In the genomic region with DNA sequence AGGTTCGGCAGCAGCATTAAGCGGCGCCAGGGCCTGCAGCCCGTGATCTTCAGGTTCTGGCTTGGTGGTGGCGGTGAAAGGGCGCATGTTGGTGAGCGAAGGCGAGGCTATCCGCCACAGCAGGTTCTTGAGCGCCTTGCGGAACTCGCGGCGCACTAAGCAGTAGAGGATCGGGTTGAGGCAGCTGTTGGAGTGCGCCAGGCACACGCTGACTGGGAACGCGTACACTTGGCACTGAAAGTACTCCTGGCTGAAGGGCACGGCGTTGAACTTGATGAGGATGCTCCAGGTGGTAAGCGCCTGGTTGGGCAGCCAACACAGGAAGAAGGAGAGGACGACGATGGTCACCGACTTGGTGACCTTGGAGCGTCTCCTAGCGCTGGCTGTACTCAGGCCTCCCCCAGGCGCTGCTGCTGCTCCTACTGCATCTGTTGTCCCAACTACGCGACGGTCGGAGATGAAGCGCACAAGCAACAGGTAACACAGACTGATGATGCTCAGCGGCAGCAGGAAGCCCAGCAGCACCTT, we compare ENCODE assay signal across 9 mouse cellular contexts. TPM values are rescaled to one million over a fixed set of nuclear protein-coding genes. Genes with fewer than 3 reads are reported as not detected.
DNase-seq lines count a peak whose midpoint lies in the region; ATAC-seq and TF ChIP-seq lines count a peak whose summit lies in the region.
"Had no signal": no experiment of that assay in that cellular context is flagged by ENCODE, and none has a peak within 500 bp of the region (broad histone marks: within the 10 kb centered on the region; RNA-seq: fewer than 3 reads in every experiment).

No protein-coding gene starts in this region.

- no peaks in the 10 kb centered on the region for H3K9me3 ChIP-seq in megakaryocyte, embryonic 14.5 days
- H3K9me3 ChIP-seq in limb, embryonic 14.5 days (ENCODE audit: control insufficient read depth, low read length): no peaks in the 10 kb centered on the region
- H3K9me3 ChIP-seq in stomach, embryonic 16.5 days (replicated peaks; ENCODE audit: control insufficient read depth, low read length): no peaks in the 10 kb centered on the region

- peaks cover 28% of the 10 kb centered on the region for H3K4me1 ChIP-seq in megakaryocyte, embryonic 14.5 days
- peaks cover 15% of the 10 kb centered on the region for H3K4me1 ChIP-seq in limb, embryonic 14.5 days (ENCODE audit: control insufficient read depth, insufficient read depth, low read length)
- H3K4me1 ChIP-seq in stomach, embryonic 16.5 days (ENCODE audit: control insufficient read depth, insufficient read depth, low read length): peaks cover 8% of the 10 kb centered on the region; the same call in 1 of the 2 replicates

- peak overlapping the region; percentile 58 for H3K4me2 ChIP-seq in limb, embryonic 14.5 days (replicated peaks; ENCODE audit: low read depth, low read length, severe bottlenecking)
- peak overlapping the region; percentile 57 for H3K4me2 ChIP-seq in stomach, embryonic 16.5 days (ENCODE audit: low read depth, low read length)

- DNase-seq in gastrocnemius, adult 2 months: peak; percentile 17
- no peak for DNase-seq in gastrocnemius, postnatal 36 days
- no peak for DNase-seq in limb, embryonic 14.5 days (ENCODE audit: low spot score)
- DNase-seq in c-Kit-positive CD71-positive TER-119-positive erythroid progenitor cells, embryonic 14.5 days (ENCODE audit: low spot score): no peak
- DNase-seq in lung, postnatal 25 days (ENCODE audit: low spot score): no peak

- TF ChIP-seq POLR2A in limb, embryonic 14.5 days (IDR thresholded peaks at IDR 0.05; ENCODE audit: borderline replicate concordance, extremely low read depth, insufficient read depth, insufficient read length): no peak

- no peak overlapping the region for H3K27ac ChIP-seq in gastrocnemius, adult 2 months
- H3K27ac ChIP-seq in limb, embryonic 14.5 days (replicated peaks; ENCODE audit: low read depth, low read length): no peak overlapping the region
- no peak overlapping the region for H3K27ac ChIP-seq in stomach, embryonic 16.5 days (ENCODE audit: low read length)

- H3K27me3 ChIP-seq in megakaryocyte, embryonic 14.5 days (replicated peaks): peaks cover 62% of the 10 kb centered on the region
- peaks cover 47% of the 10 kb centered on the region for H3K27me3 ChIP-seq in limb, embryonic 14.5 days (ENCODE audit: control insufficient read depth, insufficient read depth, low read length)
- peaks cover 49% of the 10 kb centered on the region for H3K27me3 ChIP-seq in stomach, embryonic 16.5 days (ENCODE audit: control insufficient read depth, insufficient read depth, low read length)

- H3K4me3 ChIP-seq in gastrocnemius, adult 2 months: peak overlapping the region; percentile 67
- H3K4me3 ChIP-seq in megakaryocyte, embryonic 14.5 days (replicated peaks): peak overlapping the region; percentile 88
- peak overlapping the region; percentile 38 for H3K4me3 ChIP-seq in limb, embryonic 14.5 days (replicated peaks; ENCODE audit: low read length)
- H3K4me3 ChIP-seq in stomach, embryonic 16.5 days (replicated peaks; ENCODE audit: low read length): peak overlapping the region; percentile 39

- H3K9ac ChIP-seq in limb, embryonic 14.5 days (ENCODE audit: low read depth, low read length, severe bottlenecking): 0 out of 2 replicates have a peak overlapping the region, but pooled peaks have one; percentile 21
- H3K9ac ChIP-seq in stomach, embryonic 16.5 days (ENCODE audit: low read length): no peak overlapping the region

- no peak for TF ChIP-seq CTCF in gastrocnemius, adult 2 months (IDR thresholded peaks at IDR 0.05)

- WGBS in limb, embryonic 14.5 days: 4% methylated on average over 34 of the region's 34 CpGs
- WGBS in stomach, embryonic 16.5 days: 3% methylated on average over 34 of the region's 34 CpGs

- H3K36me3 ChIP-seq in megakaryocyte, embryonic 14.5 days (replicated peaks; ENCODE audit: low read length): no peaks in the 10 kb centered on the region
- H3K36me3 ChIP-seq in limb, embryonic 14.5 days (ENCODE audit: control insufficient read depth, insufficient read depth, low read length): no peaks in the 10 kb centered on the region
- no peaks in the 10 kb centered on the region for H3K36me3 ChIP-seq in stomach, embryonic 16.5 days (ENCODE audit: control insufficient read depth, insufficient read depth, low read length)

- intact Hi-C loops in gastrocnemius, adult 2 months (cut with DNase I): loop anchor here (5.0 kb wide), 1 partner anchor 114 kb away; no protein-coding TSS in a partner anchor
- intact Hi-C loops in gastrocnemius, postnatal 36 days (cut with DNase I): loop anchor here (2.0 kb wide), 1 partner anchor 345 kb away; no protein-coding TSS in a partner anchor

- no peak for ATAC-seq in megakaryocyte, adult 5-6 weeks (ENCODE audit: poor library complexity, severe bottlenecking)
- ATAC-seq in limb, embryonic 14.5 days (ENCODE audit: low FRiP score, low read depth): no peak
- no peak for ATAC-seq in stomach, embryonic 16.5 days (ENCODE audit: insufficient read depth, low FRiP score)

RNA-seq across cellular contexts. Expression of a gene that starts 1.8 kb away (rescaled TPM):
- total RNA-seq in gastrocnemius, adult 2 months (2021): not detected
- not detected for total RNA-seq in gastrocnemius, postnatal 36 days (2021)
- polyA plus RNA-seq in megakaryocyte, embryonic 14.5 days (2012; ENCODE audit: insufficient read depth, low replicate concordance): not detected in 2 replicates
- not detected in 2 replicates for total RNA-seq in megakaryocyte, adult 5-6 weeks (2015)
- total RNA-seq in megakaryocyte, adult 5-6 weeks (2017): not detected in 2 replicates
- polyA plus RNA-seq in limb, embryonic 14.5 days (2012; rRNA removed): 0.72 and 0.93 TPM in 2 replicates
- polyA plus RNA-seq in limb, embryonic 14.5 days (2014; fragmentation: Nextera tagmentation; extraction: Ambion mirVana): 0.81 and 0.88 TPM in 2 replicates
- polyA plus RNA-seq in stomach, embryonic 16.5 days (2015; fragmentation: Nextera tagmentation; extraction: Ambion mirVana): 0.03 TPM in 1 of 2 replicates, not detected in the other

RNA-seq across cellular contexts. Expression of a gene that starts 28.6 kb away (rescaled TPM):
- 1 to 10 TPM; 2.7 to 2.8 TPM for total RNA-seq in gastrocnemius, adult 2 months (2021)
- 1 to 10 TPM; 4.8 to 6.4 TPM for total RNA-seq in gastrocnemius, postnatal 36 days (2021)
- 0.18 TPM in 1 of 2 replicates, not detected in the other for polyA plus RNA-seq in megakaryocyte, embryonic 14.5 days (2012; ENCODE audit: insufficient read depth, low replicate concordance)
- total RNA-seq in megakaryocyte, adult 5-6 weeks (2015): 0.02 TPM in 1 of 2 replicates, not detected in the other
- not detected in 2 replicates for total RNA-seq in megakaryocyte, adult 5-6 weeks (2017)
- polyA plus RNA-seq in limb, embryonic 14.5 days (2012; rRNA removed): 9.5 and 10.6 TPM in 2 replicates
- polyA plus RNA-seq in limb, embryonic 14.5 days (2014; fragmentation: Nextera tagmentation; extraction: Ambion mirVana): 8.7 and 9.3 TPM in 2 replicates
- polyA plus RNA-seq in stomach, embryonic 16.5 days (2015; fragmentation: Nextera tagmentation; extraction: Ambion mirVana): 2.2 and 2.8 TPM in 2 replicates

RNA-seq across cellular contexts. Expression of a gene that starts 35.5 kb away (rescaled TPM):
- total RNA-seq in gastrocnemius, adult 2 months (2021): not detected
- under 1 TPM in 1 of 2 experiments, not detected in 1; 0.08 TPM for total RNA-seq in gastrocnemius, postnatal 36 days (2021)
- polyA plus RNA-seq in megakaryocyte, embryonic 14.5 days (2012; ENCODE audit: insufficient read depth, low replicate concordance): not detected in 2 replicates
- total RNA-seq in megakaryocyte, adult 5-6 weeks (2015): not detected in 2 replicates
- not detected in 2 replicates for total RNA-seq in megakaryocyte, adult 5-6 weeks (2017)
- 0.12 and 0.19 TPM in 2 replicates for polyA plus RNA-seq in limb, embryonic 14.5 days (2012; rRNA removed)
- 0.65 and 1.1 TPM in 2 replicates for polyA plus RNA-seq in limb, embryonic 14.5 days (2014; fragmentation: Nextera tagmentation; extraction: Ambion mirVana)
- not detected in 2 replicates for polyA plus RNA-seq in stomach, embryonic 16.5 days (2015; fragmentation: Nextera tagmentation; extraction: Ambion mirVana)
- polyA plus RNA-seq: C2C12 had no signal

RNA-seq across cellular contexts. Expression of a gene that starts 54.5 kb away (rescaled TPM):
- 10 to 100 TPM; 15.5 to 23.3 TPM for total RNA-seq in gastrocnemius, adult 2 months (2021)
- 10 to 100 TPM; 17.2 to 18.0 TPM for total RNA-seq in gastrocnemius, postnatal 36 days (2021)
- 2.6 TPM in 1 of 2 replicates, not detected in the other for polyA plus RNA-seq in megakaryocyte, embryonic 14.5 days (2012; ENCODE audit: insufficient read depth, low replicate concordance)
- 0.98 and 1.1 TPM in 2 replicates for total RNA-seq in megakaryocyte, adult 5-6 weeks (2015)
- 0.61 and 2.2 TPM in 2 replicates for total RNA-seq in megakaryocyte, adult 5-6 weeks (2017)
- polyA plus RNA-seq in limb, embryonic 14.5 days (2012; rRNA removed): 22.2 and 25.7 TPM in 2 replicates
- polyA plus RNA-seq in limb, embryonic 14.5 days (2014; fragmentation: Nextera tagmentation; extraction: Ambion mirVana): 25.3 and 26.5 TPM in 2 replicates
- polyA plus RNA-seq in stomach, embryonic 16.5 days (2015; fragmentation: Nextera tagmentation; extraction: Ambion mirVana): 17.0 and 17.6 TPM in 2 replicates

Comparison
In these comparisons a context has a peak if more than half of its experiments do, and no peak if none do; other contexts are left out.
1. H3K4me3 ChIP-seq: peak in every context shown above with its lines; median percentile 88 in megakaryocyte, embryonic 14.5 days; 67 in gastrocnemius, adult 2 months; 39 in stomach, embryonic 16.5 days; 38 in limb, embryonic 14.5 days.